Mouse (Mus musculus) ES-E14 (cell line): ENCODE measurements around the gene Defb26.

ENCODE experiments used
- CHD2 ChIP-seq: IDR thresholded peaks from 2 replicates; pipeline ENCODE4 v1.6.1; 2014; ENCODE audit warnings: mild to moderate bottlenecking, low read depth, low read length, inconsistent platforms
- MAFK ChIP-seq: IDR thresholded peaks from 2 replicates; pipeline ENCODE4 v1.6.1; 2014; ENCODE audit warnings: mild to moderate bottlenecking, low read depth, low read length, inconsistent platforms; ENCODE audit not compliant: insufficient read depth
- ZC3H11A ChIP-seq: IDR thresholded peaks from 2 replicates; pipeline ENCODE4 v1.6.1; 2012; ENCODE audit warnings: low read depth, mild to moderate bottlenecking, inconsistent platforms, low read length, borderline replicate concordance
- ZNF384 ChIP-seq: IDR thresholded peaks from 2 replicates; pipeline ENCODE4 v1.6.1; 2012; ENCODE audit warnings: low read depth, low read length, inconsistent platforms

- TF ChIP-seq CHD2, result no peak
- no peak for TF ChIP-seq MAFK
- no peak for TF ChIP-seq ZC3H11A
- no peak for TF ChIP-seq ZNF384
Measured at GRCm38 (mm10) chr2:152490038-152490437, 21.5 kb downstream of the Defb26 start, which contains the start of gene Defb22.
